Mouse (Mus musculus) forebrain, embryonic 16.5 days (tissue): Measurements from ENCODE around the gene Cd6. TPM values are rescaled to one million over a fixed set of nuclear protein-coding genes. Genes with fewer than 3 reads are reported as not detected.

Source experiments
- ATAC-seq: fragments of 200-750 bp; cut with Nextera tagmentation; 2 replicates; pipeline ENCODE4 v1.8.0; 2017; ENCODE audit warnings: mild to moderate bottlenecking, moderate library complexity
- H3K27ac ChIP-seq: fragments of 300-500 bp; sonication (generic); 2 replicates; pipeline ENCODE4 v1.5.1; 2014; ENCODE audit warnings: low read length, control low read depth
- H3K27me3 ChIP-seq: fragments of 300-500 bp; sonication (generic); replicated peaks from 2 replicates; pipeline ENCODE4 v1.6.1; 2014; ENCODE audit warnings: low read length; ENCODE audit not compliant: control insufficient read depth, insufficient read depth
- H3K36me3 ChIP-seq: fragments of 300-500 bp; sonication (generic); 2 replicates; pipeline ENCODE4 v1.6.1; 2014; ENCODE audit not compliant: control insufficient read depth, insufficient read depth
- H3K4me1 ChIP-seq: fragments of 300-500 bp; sonication (generic); replicated peaks from 2 replicates; pipeline ENCODE4 v1.6.1; 2014; ENCODE audit warnings: low read length; ENCODE audit not compliant: control insufficient read depth, insufficient read depth
- H3K4me2 ChIP-seq: fragments of 300-500 bp; sonication (generic); 2 replicates; pipeline ENCODE4 v1.6.1; 2014; ENCODE audit warnings: mild to moderate bottlenecking, low read length, control low read depth
- H3K4me3 ChIP-seq: fragments of 300-500 bp; sonication (generic); replicated peaks from 2 replicates; pipeline ENCODE4 v1.5.1; 2014; ENCODE audit warnings: mild to moderate bottlenecking, low read length, control low read depth
- H3K9ac ChIP-seq: fragments of 300-500 bp; sonication (generic); replicated peaks from 2 replicates; pipeline ENCODE4 v1.6.1; 2014; ENCODE audit warnings: low read depth, low read length, control low read depth
- H3K9me3 ChIP-seq: fragments of 300-500 bp; sonication (generic); 2 replicates; pipeline ENCODE4 v1.6.1; 2016; ENCODE audit warnings: low read length; ENCODE audit not compliant: control insufficient read depth
- WGBS: fragments of 180-500 bp; shearing (Covaris S2); extraction: QIAGEN DNeasy Blood & Tissue Kit; methylation state at CpG from one replicate; pipeline ENCODE4 v1.1.7; 2014; 5-methylcytosine and 5-hydroxymethylcytosine counted together
- polyA plus RNA-seq: library from polyadenylated mRNA; unstranded; fragments of >200 nt; fragmentation: Nextera tagmentation; extraction: Ambion mirVana; gene quantifications from 2 replicates; pipeline ENCODE4 v1.2.1, GENCODE M21; 2015

The Cd6 gene
- polyA plus RNA-seq = not detected in 2 replicates

- H3K9ac ChIP-seq = no peak within 1 kb of the TSS
- 93% methylated on average over 16 of the region's 16 CpGs for WGBS
- no peak within 1 kb of the TSS for H3K4me3 ChIP-seq
- H3K27me3 ChIP-seq = no peaks in the 10 kb centered on the region
- ATAC-seq = no peak
- no peaks in the 10 kb centered on the region for H3K36me3 ChIP-seq
- H3K27ac ChIP-seq = no peak within 1 kb of the TSS
- H3K9me3 ChIP-seq = no peaks in the 10 kb centered on the region
- no peaks in the 10 kb centered on the region for H3K4me1 ChIP-seq
- H3K4me2 ChIP-seq = no peak within 1 kb of the TSS
These were observed at the start of gene Cd6 for GRCm38 (mm10) chr19:10829436-10830175. TSS of gene Cd6 (minus strand) at chr19:10830058.

DNA sequence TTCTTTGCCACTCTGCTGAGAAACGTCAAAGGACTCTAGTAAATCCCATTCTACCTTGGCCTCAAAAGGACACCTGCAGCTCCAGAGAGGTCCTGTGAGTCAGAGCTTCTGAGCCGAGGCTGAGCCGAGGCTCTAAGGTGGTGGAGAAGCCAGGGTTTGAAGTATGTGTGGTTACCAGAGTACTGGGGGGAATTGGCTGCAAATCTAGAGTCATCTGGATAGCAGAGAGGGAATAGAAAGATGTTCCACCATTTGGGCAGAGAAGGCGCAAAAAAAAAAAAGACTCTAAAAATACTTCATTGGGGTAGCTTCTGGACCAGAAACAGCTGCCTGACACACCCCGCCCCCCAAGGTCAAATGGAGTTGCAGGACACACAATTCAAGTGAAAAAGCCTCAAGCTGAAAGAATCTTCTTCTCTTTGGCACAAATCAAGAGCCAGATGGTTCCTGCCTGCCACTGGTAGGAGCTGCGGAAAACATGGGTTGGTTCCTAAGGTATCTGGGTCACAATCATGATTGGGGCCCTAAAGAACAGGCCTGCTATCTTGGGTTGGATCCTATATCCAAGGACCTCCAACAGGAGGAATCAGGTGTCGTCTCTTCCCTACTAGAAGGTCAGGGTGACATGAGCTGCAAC is 48.5 kb upstream of the Cd6 start:
- H3K27ac ChIP-seq = 0 out of 2 replicates have a peak overlapping the region, but pooled peaks have one; percentile 11
- no peak for ATAC-seq
- H3K4me2 ChIP-seq = no peak overlapping the region
- H3K4me3 ChIP-seq = no peak overlapping the region
- H3K9ac ChIP-seq = no peak overlapping the region
- no peaks in the 10 kb centered on the region for H3K27me3 ChIP-seq
- H3K4me1 ChIP-seq = peaks cover 19% of the 10 kb centered on the region
- no peaks in the 10 kb centered on the region for H3K9me3 ChIP-seq
- WGBS = 85% methylated on average over 7 of the region's 7 CpGs
- H3K36me3 ChIP-seq = peaks cover 10% of the 10 kb centered on the region

GRCm38 (mm10) chr19:10871328-10871961 is 41.6 kb upstream of the Cd6 start:
- H3K4me3 ChIP-seq = no peak overlapping the region
- H3K4me1 ChIP-seq = peaks cover 27% of the 10 kb centered on the region
- ATAC-seq = no peak
- no peaks in the 10 kb centered on the region for H3K9me3 ChIP-seq
- H3K9ac ChIP-seq = no peak overlapping the region
- WGBS = 87% methylated on average over 14 of the region's 14 CpGs
- no peak overlapping the region for H3K4me2 ChIP-seq
- no peak overlapping the region for H3K27ac ChIP-seq
- H3K36me3 ChIP-seq = peaks cover 19% of the 10 kb centered on the region
- H3K27me3 ChIP-seq = no peaks in the 10 kb centered on the region

DNA sequence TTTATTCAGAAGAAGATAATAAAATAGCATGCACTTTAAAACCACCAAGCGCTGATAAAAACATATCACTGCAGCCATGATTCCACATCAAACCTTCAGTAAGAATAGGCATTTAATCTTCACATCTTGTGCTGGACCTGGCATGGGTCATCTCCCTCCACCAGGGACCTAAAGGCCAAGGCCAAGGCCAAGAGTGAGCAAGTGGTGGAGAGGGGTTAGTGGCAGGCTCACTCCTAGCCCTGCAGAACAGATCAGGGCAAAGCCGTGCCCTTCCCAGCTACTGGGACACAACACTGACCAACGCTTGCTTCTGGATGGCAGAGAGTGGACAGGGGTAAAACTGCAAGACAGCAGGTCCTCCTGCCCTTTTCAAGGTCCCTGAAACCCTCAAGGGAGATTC is 40.8 kb upstream of the Cd6 start:
- WGBS = 86% methylated on average over 3 of the region's 3 CpGs
- peaks cover 25% of the 10 kb centered on the region for H3K36me3 ChIP-seq

GRCm38 (mm10) chr19:10869886-10870527 is 40.1 kb upstream of the Cd6 start, which contains the start of gene Tmem132a:
TSS of gene Tmem132a (minus strand) at chr19:10869940.
- Histone ChIP-seq H3K9ac (peak within 1 kb of the TSS; percentile 98), H3K36me3 (peaks cover 31% of the 10 kb centered on the region), H3K27me3 (no peaks in the 10 kb centered on the region), H3K9me3 (no peaks in the 10 kb centered on the region), H3K4me3 (peak within 1 kb of the TSS; percentile 89), H3K4me2 (peak within 1 kb of the TSS; percentile 90), H3K4me1 (peaks cover 27% of the 10 kb centered on the region), H3K27ac (peak within 1 kb of the TSS; percentile 93)
- ATAC-seq = peak; percentile 39
- WGBS = under 1% methylated on average over 8 of the region's 8 CpGs

More for the DNA sequence above, 40.8 kb upstream of the Cd6 start:
- no peak overlapping the region for H3K4me3 ChIP-seq
- no peak overlapping the region for H3K27ac ChIP-seq
- H3K9ac ChIP-seq = no peak overlapping the region
- H3K4me1 ChIP-seq = peaks cover 27% of the 10 kb centered on the region
- no peaks in the 10 kb centered on the region for H3K27me3 ChIP-seq
- no peaks in the 10 kb centered on the region for H3K9me3 ChIP-seq
- ATAC-seq = no peak
- no peak overlapping the region for H3K4me2 ChIP-seq

- Histone ChIP-seq H3K9ac (peak overlapping the region; percentile 98), H3K4me3 (peak overlapping the region; percentile 89), H3K4me1 (peaks cover 27% of the 10 kb centered on the region), H3K36me3 (peaks cover 36% of the 10 kb centered on the region), H3K27ac (peak overlapping the region; percentile 93), H3K4me2 (peak overlapping the region; percentile 90), H3K9me3 (no peaks in the 10 kb centered on the region), H3K27me3 (no peaks in the 10 kb centered on the region)
- peak; percentile 96 for ATAC-seq
- under 1% methylated on average over 35 of the region's 43 CpGs for WGBS
These were observed 39.5 kb upstream of the Cd6 start for GRCm38 (mm10) chr19:10869241-10869885.

- Histone ChIP-seq H3K4me1 (peaks cover 27% of the 10 kb centered on the region), H3K36me3 (peaks cover 35% of the 10 kb centered on the region)
- ATAC-seq = peak; percentile 24
These were observed 38.8 kb upstream of the Cd6 start for GRCm38 (mm10) chr19:10868623-10869141.

GRCm38 (mm10) chr19:10867946-10868622 is 38.2 kb upstream of the Cd6 start:
- Histone ChIP-seq H3K4me3 (peak overlapping the region; percentile 89), H3K9me3 (no peaks in the 10 kb centered on the region), H3K36me3 (peaks cover 35% of the 10 kb centered on the region), H3K27me3 (no peaks in the 10 kb centered on the region), H3K4me2 (peak overlapping the region; percentile 90), H3K27ac (peak overlapping the region; percentile 25; the same call in 1 of the 2 replicates), H3K4me1 (peaks cover 27% of the 10 kb centered on the region), H3K9ac (peak overlapping the region; percentile 98)
- WGBS = 18% methylated on average over 5 of the region's 5 CpGs
- ATAC-seq = peak; percentile 0; the same call in 1 of the 2 replicates

More at GRCm38 (mm10) chr19:10868623-10869141, 38.8 kb upstream of the Cd6 start:
- Histone ChIP-seq H3K9ac (peak overlapping the region; percentile 98), H3K4me3 (peak overlapping the region; percentile 89), H3K4me2 (peak overlapping the region; percentile 90), H3K27me3 (no peaks in the 10 kb centered on the region), H3K27ac (peak overlapping the region; percentile 93), H3K9me3 (no peaks in the 10 kb centered on the region)
- WGBS = 0% methylated on average over 17 of the region's 17 CpGs
